Mouse (Mus musculus): ENCODE data around the gene Capn3. TPM values are rescaled to one million over a fixed set of nuclear protein-coding genes. Genes with fewer than 3 reads are reported as not detected.

Capn3 gene
- 1.8 and 2.5 TPM in 2 replicates for polyA plus RNA-seq (2012; rRNA removed)
- 3.3 and 4.8 TPM in 2 replicates for polyA plus RNA-seq (2014; fragmentation: Nextera tagmentation; extraction: Ambion mirVana)

- Histone ChIP-seq H3K4me3 (ENCODE audit: insufficient read depth in 1 of 2, low read depth in 2 of 2, low read length in 2 of 2) (no peak within 1 kb of the TSS), H3K27ac (no peak within 1 kb of the TSS), H3K36me3 (replicated peaks; ENCODE audit: control insufficient read depth, insufficient read depth, low read depth) (no peaks in the 10 kb centered on the region), H3K27me3 (ENCODE audit: control insufficient read depth, insufficient read depth, low read length) (no peaks in the 10 kb centered on the region), H3K9me3 (ENCODE audit: control insufficient read depth, low read length) (no peaks in the 10 kb centered on the region), H3K9ac (replicated peaks) (no peak within 1 kb of the TSS), H3K4me2 (ENCODE audit: low read depth) (no peak within 1 kb of the TSS), H3K4me1 (replicated peaks; ENCODE audit: control insufficient read depth in 2 of 2, insufficient read depth in 2 of 2, low read length in 1 of 2) (no peaks in the 10 kb centered on the region)
- TF ChIP-seq CTCF (IDR thresholded peaks at IDR 0.05; ENCODE audit: low read depth) (no peak), EP300 (IDR thresholded peaks at IDR 0.05; ENCODE audit: low read depth) (no peak)
- WGBS (ENCODE audit: insufficient replicate concordance), result 53% methylated on average over 4 of the region's 4 CpGs
- no peak for ATAC-seq (ENCODE audit: insufficient read depth)
- no peak for DNase-seq (ENCODE audit: low read depth in 3 of 3, low spot score in 3 of 3)
These were observed at the start of gene Capn3 for GRCm38 (mm10) chr2:120455719-120456118. Gene Capn3, plus strand, starts transcription at chr2:120456019.

DNA sequence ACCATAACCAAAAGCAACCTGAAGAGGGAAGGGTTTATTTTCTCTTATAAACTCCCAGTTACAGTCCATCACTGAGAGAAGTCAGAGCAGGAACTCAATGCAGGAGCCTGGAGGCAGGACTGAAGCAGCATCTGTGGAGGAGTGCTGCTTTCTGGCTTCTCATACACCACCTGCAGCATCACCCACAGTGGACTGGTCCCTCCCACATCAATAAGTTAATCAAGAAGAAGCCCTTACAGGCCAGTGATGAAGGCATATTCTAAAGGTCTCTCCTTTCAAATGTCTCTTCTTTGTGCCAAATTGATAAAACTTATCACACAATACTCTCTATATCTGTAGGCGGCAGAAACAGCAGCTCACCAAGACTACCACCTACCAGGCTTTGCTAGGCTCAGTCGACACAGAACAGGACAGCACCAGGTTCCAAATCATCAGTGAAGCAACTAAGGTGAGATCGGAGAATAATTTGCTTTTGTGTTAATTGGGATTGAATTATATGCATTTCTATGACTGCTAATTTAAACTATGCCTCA is 44.7 kb upstream of the Capn3 start:
- TF ChIP-seq CTCF (IDR thresholded peaks at IDR 0.05; ENCODE audit: low read depth), result no peak
- peak; percentile 76 for TF ChIP-seq EP300 (IDR thresholded peaks at IDR 0.05; ENCODE audit: low read depth)
- DNase-seq (ENCODE audit: low read depth in 3 of 3, low spot score in 3 of 3), result peak in 2 of 3 experiments; percentile 17 to 30
- peaks cover 4 to 6% of the 10 kb centered on the region in 2 experiments; a peak in 3 of 4 replicates for H3K4me1 ChIP-seq (replicated peaks; ENCODE audit: control insufficient read depth in 2 of 2, insufficient read depth in 2 of 2, low read length in 1 of 2)
- no peak overlapping the region for H3K27ac ChIP-seq
- H3K27me3 ChIP-seq (ENCODE audit: control insufficient read depth, insufficient read depth, low read length), result no peaks in the 10 kb centered on the region
- H3K9me3 ChIP-seq (ENCODE audit: control insufficient read depth, low read length), result no peaks in the 10 kb centered on the region
- peak; percentile 99 for ATAC-seq (ENCODE audit: insufficient read depth)
- no peaks in the 10 kb centered on the region; the same call in 1 of the 2 replicates for H3K36me3 ChIP-seq (replicated peaks; ENCODE audit: control insufficient read depth, insufficient read depth, low read depth)
- H3K9ac ChIP-seq (replicated peaks), result no peak overlapping the region
- no peak overlapping the region; a peak in 1 of 4 replicates for H3K4me3 ChIP-seq (ENCODE audit: insufficient read depth in 1 of 2, low read depth in 2 of 2, low read length in 2 of 2)
- H3K4me2 ChIP-seq (ENCODE audit: low read depth), result peak overlapping the region; percentile 23
- 28% methylated on average over 3 of the region's 3 CpGs for WGBS (ENCODE audit: insufficient replicate concordance)

DNA sequence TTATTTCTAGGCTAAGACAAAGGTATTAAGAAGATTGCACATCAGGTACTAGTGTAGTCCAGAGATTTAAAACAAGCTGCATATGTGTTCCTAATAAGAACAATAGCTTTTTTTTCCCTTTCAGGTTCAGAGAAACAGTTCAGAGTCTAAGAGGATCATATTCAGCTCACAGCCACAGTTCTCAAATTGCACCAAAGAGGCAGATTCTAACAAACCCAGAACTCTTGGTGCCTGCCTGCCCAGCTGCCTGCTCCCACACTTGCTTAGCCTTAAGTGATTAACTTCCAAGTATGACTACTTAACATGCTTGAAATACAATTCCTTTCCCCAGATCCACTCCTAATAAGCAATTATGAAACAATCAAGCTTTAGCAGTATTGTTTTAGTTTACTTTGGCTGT is 41.7 kb upstream of the Capn3 start:
- Histone ChIP-seq H3K4me2 (ENCODE audit: low read depth) (no peak overlapping the region), H3K27ac (no peak overlapping the region), H3K4me3 (ENCODE audit: insufficient read depth in 1 of 2, low read depth in 2 of 2, low read length in 2 of 2) (no peak overlapping the region), H3K27me3 (ENCODE audit: control insufficient read depth, insufficient read depth, low read length) (no peaks in the 10 kb centered on the region), H3K9ac (replicated peaks) (no peak overlapping the region), H3K36me3 (replicated peaks; ENCODE audit: control insufficient read depth, insufficient read depth, low read depth) (no peaks in the 10 kb centered on the region; the same call in 1 of the 2 replicates), H3K4me1 (replicated peaks; ENCODE audit: control insufficient read depth in 2 of 2, insufficient read depth in 2 of 2, low read length in 1 of 2) (peaks cover 4 to 6% of the 10 kb centered on the region in 2 experiments; a peak in 3 of 4 replicates), H3K9me3 (ENCODE audit: control insufficient read depth, low read length) (no peaks in the 10 kb centered on the region)
- TF ChIP-seq EP300 (IDR thresholded peaks at IDR 0.05; ENCODE audit: low read depth), result no peak
- no peak for TF ChIP-seq CTCF (IDR thresholded peaks at IDR 0.05; ENCODE audit: low read depth)
- DNase-seq (ENCODE audit: low read depth in 3 of 3, low spot score in 3 of 3) (no peak), ATAC-seq (ENCODE audit: insufficient read depth) (no peak)

DNA sequence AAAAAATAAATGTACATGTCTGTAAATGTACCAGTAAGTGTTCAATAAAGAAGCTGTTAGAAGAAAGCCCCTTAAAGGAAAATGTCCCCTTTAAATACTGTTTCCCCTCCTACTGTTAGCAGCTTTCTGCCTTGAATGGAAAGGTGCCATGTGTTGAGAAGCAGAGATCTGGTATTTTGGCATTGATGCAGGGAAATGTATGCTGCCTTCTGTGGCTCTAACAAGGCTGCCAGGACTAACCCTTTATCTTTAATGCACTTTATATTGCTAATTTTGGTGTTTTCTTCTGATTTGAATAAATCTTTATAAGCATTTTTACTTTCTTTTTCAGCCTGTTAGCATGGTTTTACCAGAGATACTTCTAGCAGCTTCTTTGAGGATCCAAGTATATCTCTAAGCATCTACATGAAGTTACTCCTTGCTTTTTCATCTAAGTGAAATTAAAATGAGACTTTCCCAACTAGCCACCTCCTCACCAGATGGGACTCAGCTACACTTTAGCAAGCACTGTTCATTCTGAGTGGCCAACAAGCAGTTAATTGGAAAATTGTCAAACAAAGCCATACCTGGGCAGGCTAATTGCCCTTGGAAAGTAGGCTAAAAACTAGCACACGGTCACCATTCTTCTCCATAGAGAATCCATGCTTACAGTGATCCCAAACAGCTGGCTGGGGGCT is 40.9 kb upstream of the Capn3 start:
- no peak for ATAC-seq (ENCODE audit: insufficient read depth)
- DNase-seq (ENCODE audit: low read depth in 3 of 3, low spot score in 3 of 3), result no peak
- Histone ChIP-seq H3K27me3 (ENCODE audit: control insufficient read depth, insufficient read depth, low read length) (no peaks in the 10 kb centered on the region), H3K9me3 (ENCODE audit: control insufficient read depth, low read length) (no peaks in the 10 kb centered on the region), H3K4me2 (ENCODE audit: low read depth) (no peak overlapping the region), H3K9ac (replicated peaks) (no peak overlapping the region), H3K27ac (no peak overlapping the region), H3K4me1 (replicated peaks; ENCODE audit: control insufficient read depth in 2 of 2, insufficient read depth in 2 of 2, low read length in 1 of 2) (peaks cover 4 to 6% of the 10 kb centered on the region in 2 experiments; a peak in 3 of 4 replicates), H3K4me3 (ENCODE audit: insufficient read depth in 1 of 2, low read depth in 2 of 2, low read length in 2 of 2) (no peak overlapping the region), H3K36me3 (replicated peaks; ENCODE audit: control insufficient read depth, insufficient read depth, low read depth) (no peaks in the 10 kb centered on the region; the same call in 1 of the 2 replicates)
- TF ChIP-seq EP300 (IDR thresholded peaks at IDR 0.05; ENCODE audit: low read depth) (no peak), CTCF (IDR thresholded peaks at IDR 0.05; ENCODE audit: low read depth) (no peak)
- WGBS (ENCODE audit: insufficient replicate concordance), result 73% methylated on average over 1 of the region's 1 CpGs

DNA sequence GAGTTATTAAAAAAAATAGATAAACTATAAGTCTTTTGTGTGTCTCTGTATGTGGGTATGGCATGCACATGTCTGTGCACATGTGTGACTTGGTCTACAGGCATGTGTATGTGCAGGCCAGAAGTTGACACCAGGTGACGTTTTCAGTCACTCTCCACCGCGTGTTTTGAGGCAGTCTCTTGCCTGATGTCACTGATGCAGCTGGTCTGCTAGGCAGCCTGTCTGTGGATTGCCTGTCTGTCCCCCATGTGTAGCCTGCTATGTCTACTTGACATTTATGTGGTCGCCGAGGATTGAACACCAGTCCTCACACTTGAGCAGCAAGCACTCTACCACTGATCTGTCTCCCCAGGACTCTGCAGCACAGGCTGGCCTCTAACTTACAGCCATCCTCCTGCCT is 31.4 kb upstream of the Capn3 start:
- no peak overlapping the region for H3K27ac ChIP-seq
- H3K4me1 ChIP-seq (replicated peaks; ENCODE audit: control insufficient read depth in 2 of 2, insufficient read depth in 2 of 2, low read length in 1 of 2), result no peaks in the 10 kb centered on the region; a peak in 1 of 4 replicates
- H3K36me3 ChIP-seq (replicated peaks; ENCODE audit: control insufficient read depth, insufficient read depth, low read depth), result peaks cover 3% of the 10 kb centered on the region; the same call in 1 of the 2 replicates
- H3K27me3 ChIP-seq (ENCODE audit: control insufficient read depth, insufficient read depth, low read length), result no peaks in the 10 kb centered on the region
- H3K4me3 ChIP-seq (ENCODE audit: insufficient read depth in 1 of 2, low read depth in 2 of 2, low read length in 2 of 2), result no peak overlapping the region
- 63% methylated on average over 5 of the region's 5 CpGs for WGBS (ENCODE audit: insufficient replicate concordance)
- TF ChIP-seq EP300 (IDR thresholded peaks at IDR 0.05; ENCODE audit: low read depth) (no peak), CTCF (IDR thresholded peaks at IDR 0.05; ENCODE audit: low read depth) (no peak)
- H3K9me3 ChIP-seq (ENCODE audit: control insufficient read depth, low read length), result no peaks in the 10 kb centered on the region
- ATAC-seq (ENCODE audit: insufficient read depth), result no peak
- H3K9ac ChIP-seq (replicated peaks), result no peak overlapping the region
- H3K4me2 ChIP-seq (ENCODE audit: low read depth), result no peak overlapping the region
- DNase-seq (ENCODE audit: low read depth in 3 of 3, low spot score in 3 of 3), result no peak

Measured in liver, embryonic 14.5 days (tissue).